Mouse (Mus musculus) embryonic stem cell, embryonic (primary cell): ENCODE measurements around the gene Jmjd8.

Experiments used
- CTCF ChIA-PET, 4 experiments: fragments of 300-600 bp in 2 of 4; fragments of 350-600 bp in 2 of 4; sonication (Branson Sonifier 250); formaldehyde crosslinking; loops; one replicate each; lab custom pipeline; 2022; ENCODE audit warnings: inconsistent platforms in 2 of 4; lab: Charles Lee
- POLR2A ChIA-PET, 4 experiments: fragments of 300-600 bp in 2 of 4; fragments of 350-600 bp in 2 of 4; sonication (Branson Sonifier 250); formaldehyde crosslinking; loops; one replicate each; lab custom pipeline; 2022; ENCODE audit warnings: antibody characterized with exemption in 4 of 4, inconsistent platforms in 1 of 4; lab: Charles Lee

Gene Jmjd8

GRCm38 (mm10) chr17:25828712-25829557, at the start of gene Jmjd8:
Jmjd8 (plus strand) TSS chr17:25828867.
- POLR2A ChIA-PET, result interaction anchor here (0.6 to 9.2 kb wide), 42 partner anchors 8 to 1412 kb away, joined by 3 to 114 read pairs (median 5); partner anchors contain the start of genes Rhbdl1 (in 3 of the 4), Rpusd1 (in 3 of the 4), Chtf18 (in 2 of the 4) and Gm20683 (in 2 of the 4)
- CTCF ChIA-PET, result interaction anchor here in 3 of 4 experiments (0.6 to 1.5 kb wide), 6 partner anchors 16 to 272 kb away, joined by 3 to 6 read pairs (median 4); partner anchors contain the start of genes Chtf18 (in 1 of the 3), Narfl (in 1 of the 3), Rhot2 (in 1 of the 3) and Rpusd1 (in 1 of the 3)

DNA sequence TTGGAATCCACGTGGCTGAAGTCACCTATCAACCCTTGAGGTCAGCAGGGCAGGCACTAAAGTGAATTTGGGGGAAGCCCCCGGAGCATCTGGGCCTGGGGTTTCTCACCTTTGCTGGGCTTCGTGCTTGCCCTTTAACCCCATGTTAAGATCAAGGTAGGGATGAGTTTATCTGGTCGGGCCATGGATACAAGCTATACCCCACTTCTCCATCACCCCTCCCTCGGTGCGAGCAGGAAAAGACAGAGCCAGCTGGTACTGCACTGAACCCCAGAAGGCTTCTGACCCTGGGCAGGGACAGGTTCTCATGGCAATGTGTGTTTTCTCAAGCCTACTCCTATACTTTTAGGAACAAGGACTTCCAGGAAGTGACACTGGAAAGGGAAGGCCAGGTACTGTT, 47.3 kb upstream of the Jmjd8 start:
- POLR2A ChIA-PET, result interaction anchor here in 3 of 4 experiments (0.6 to 3.1 kb wide), 21 partner anchors 8 to 65 kb away, joined by 3 to 14 read pairs (median 4); partner anchors contain the start of genes Chtf18 (in 2 of the 3), Fam173a (in 2 of the 3), Metrn (in 2 of the 3) and Narfl (in 2 of the 3)
- CTCF ChIA-PET, result interaction anchor here in 2 of 4 experiments (0.6 to 1.9 kb wide), 6 partner anchors 8 to 58 kb away, joined by 3 to 7 read pairs (median 3); partner anchors contain the start of genes Narfl (in 2 of the 2), Chtf18 (in 1 of the 2) and Rpusd1 (in 1 of the 2)

DNA sequence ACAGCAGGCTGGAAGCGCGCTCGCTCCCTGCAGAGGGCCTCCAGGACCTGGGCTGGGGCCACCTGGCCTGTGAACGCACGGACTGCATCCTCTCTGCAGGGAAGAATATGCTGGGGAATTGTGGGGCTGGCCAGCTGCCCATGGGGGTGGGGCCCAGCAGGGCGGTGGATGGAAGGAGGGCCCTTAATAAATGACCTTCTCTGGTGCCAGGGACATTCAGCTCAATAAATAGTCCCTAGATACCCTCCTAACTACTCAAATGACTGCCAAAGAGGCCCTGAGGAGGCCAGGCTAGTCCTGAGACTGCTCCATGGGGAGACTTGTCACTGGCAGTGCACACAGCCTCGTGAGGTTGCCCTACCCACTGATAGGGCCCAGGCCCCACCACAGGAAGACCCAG, 45.6 kb upstream of the Jmjd8 start:
- POLR2A ChIA-PET, result interaction anchor here in 3 of 4 experiments (1.1 to 3.1 kb wide), 9 partner anchors 9 to 67 kb away, joined by 3 to 14 read pairs (median 5); partner anchors contain the start of genes Narfl (in 2 of the 3), Chtf18 (in 1 of the 3), Gng13 (in 1 of the 3) and Rpusd1 (in 1 of the 3)
- CTCF ChIA-PET, result interaction anchor here in 1 of 4 experiments (1.1 kb wide), 1 partner anchor 19 kb away, joined by 4 read pairs; no protein-coding TSS in a partner anchor

DNA sequence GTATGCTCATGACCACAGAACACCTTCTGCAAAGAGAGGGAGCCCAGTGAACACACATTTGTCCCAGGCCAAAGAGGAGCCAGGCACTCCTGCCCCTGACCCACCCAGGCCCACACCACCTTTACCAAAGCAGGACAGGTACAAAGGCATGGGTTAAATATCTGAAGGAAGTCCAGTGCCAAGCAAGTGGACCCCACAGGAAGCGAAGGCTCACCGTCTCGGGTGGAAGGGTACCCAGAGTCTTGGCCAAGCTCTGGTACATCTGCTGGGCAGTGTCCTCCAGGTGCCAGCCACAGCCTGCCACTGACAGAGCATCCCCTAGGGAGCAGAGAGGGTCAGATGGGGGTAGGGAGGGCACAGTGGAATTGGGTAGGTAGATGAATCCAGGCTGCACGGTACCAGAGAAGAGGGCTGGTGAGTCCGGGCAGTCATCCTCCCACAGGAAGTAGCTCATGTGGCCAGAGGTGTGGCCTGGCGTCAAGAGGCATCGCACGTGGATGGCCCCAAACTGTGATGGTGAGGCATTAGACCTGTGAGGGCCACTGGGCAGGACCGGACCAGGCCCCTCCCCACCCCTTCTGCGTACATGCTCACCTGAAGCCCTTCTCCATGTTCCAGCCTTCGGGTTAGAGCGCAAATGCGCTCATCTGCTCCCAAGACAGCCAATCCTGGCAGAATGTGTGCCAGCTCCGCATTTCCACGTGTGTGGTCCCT, 44.6 kb upstream of the Jmjd8 start:
- POLR2A ChIA-PET, result interaction anchor here (1.0 to 3.1 kb wide), 15 partner anchors 8 to 68 kb away, joined by 3 to 25 read pairs (median 6); partner anchors contain the start of genes Narfl (in 4 of the 4), Metrn (in 3 of the 4), Chtf18 (in 1 of the 4) and Gng13 (in 1 of the 4)
- CTCF ChIA-PET, result interaction anchor here in 3 of 4 experiments (1.2 to 2.9 kb wide), 4 partner anchors 10 to 52 kb away, joined by 4 to 20 read pairs (median 8); partner anchors contain the start of gene Narfl (in 3 of the 3)

- ChIA-PET CTCF (interaction anchor here (0.6 to 2.9 kb wide), 16 partner anchors 9 to 660 kb away, joined by 3 to 20 read pairs (median 4); partner anchors contain the start of genes Narfl (in 3 of the 4), AC134908.4 (in 1 of the 4), Chtf18 (in 1 of the 4) and Metrn (in 1 of the 4)), POLR2A (interaction anchor here (0.6 to 3.3 kb wide), 39 partner anchors 8 to 380 kb away, joined by 3 to 25 read pairs (median 5); partner anchors contain the start of genes Narfl (in 4 of the 4), Metrn (in 3 of the 4), Rpusd1 (in 3 of the 4) and Chtf18 (in 2 of the 4))
Measured at GRCm38 (mm10) chr17:25785281-25785745, 43.4 kb upstream of the Jmjd8 start, which contains the start of gene Haghl. Haghl (minus strand) TSS chr17:25785673.

DNA sequence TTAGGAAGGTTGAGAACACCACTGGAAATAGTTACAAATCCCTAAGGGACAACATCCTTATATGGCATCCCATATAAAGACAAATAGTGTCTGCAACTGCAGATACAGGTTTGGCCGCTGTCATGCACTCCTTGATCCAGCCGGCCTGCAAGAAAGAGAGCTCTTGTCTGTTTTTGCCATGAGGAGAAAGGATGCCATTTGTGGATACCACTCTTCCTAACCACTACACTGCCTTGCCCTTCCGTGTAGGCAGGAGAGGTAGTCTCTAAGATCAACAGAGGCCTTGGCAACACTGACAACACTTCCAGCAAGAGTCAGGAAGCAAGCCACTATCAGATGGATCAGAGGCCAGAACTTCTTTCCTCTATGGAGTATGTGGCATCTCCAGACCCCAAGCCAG, 42.4 kb upstream of the Jmjd8 start, which contains the start of gene Ccdc78:
Gene Ccdc78, plus strand, starts transcription at position 301 of the 400 bp plus-strand sequence.
- CTCF ChIA-PET, result interaction anchor here in 2 of 4 experiments (1.0 to 2.9 kb wide), 3 partner anchors 13 to 62 kb away, joined by 3 to 20 read pairs (median 10); partner anchors contain the start of gene Narfl (in 1 of the 2)

DNA sequence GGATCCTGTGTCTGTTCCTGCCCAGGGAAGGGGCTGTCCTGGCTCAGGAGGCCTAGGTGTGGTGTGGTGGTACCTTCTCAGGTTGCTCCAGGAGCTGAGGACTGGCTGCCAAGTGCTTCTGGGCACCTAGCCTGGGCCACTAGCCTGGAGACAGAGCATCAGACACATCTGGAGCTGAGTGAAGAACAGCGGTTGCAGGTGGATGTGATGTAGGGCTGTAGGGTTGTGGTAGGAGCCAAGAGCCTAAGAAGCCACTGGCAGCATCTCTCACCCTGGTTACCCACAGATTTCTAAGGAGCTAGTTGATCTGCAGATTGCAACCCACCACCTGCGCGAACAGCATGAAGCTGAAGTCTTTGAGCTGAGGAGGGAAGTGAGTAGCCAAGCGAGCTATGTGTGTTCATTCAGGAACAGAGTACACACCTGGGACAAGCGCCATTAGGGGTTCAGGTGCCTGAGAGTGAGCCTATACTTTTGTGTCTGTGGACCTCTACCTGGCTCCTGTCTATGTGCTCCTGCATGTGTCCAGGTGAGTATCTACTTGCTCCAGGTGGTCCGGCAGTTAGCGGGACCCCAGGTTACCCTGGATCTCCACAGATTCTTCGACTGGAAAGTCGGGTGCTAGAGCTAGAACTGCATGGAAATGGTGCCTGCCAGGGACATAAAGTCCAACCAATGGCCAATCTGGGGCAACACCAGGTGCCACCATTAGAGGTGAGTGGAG, 41.7 kb upstream of the Jmjd8 start:
- ChIA-PET POLR2A (interaction anchor here in 3 of 4 experiments (0.6 to 3.3 kb wide), 7 partner anchors 10 to 65 kb away, joined by 3 to 23 read pairs (median 6); partner anchors contain the start of genes Metrn (in 2 of the 3), Chtf18 (in 1 of the 3), Jmjd8 (in 1 of the 3) and Rpusd1 (in 1 of the 3)), CTCF (interaction anchor here in 2 of 4 experiments (1.0 to 2.9 kb wide), 3 partner anchors 14 to 63 kb away, joined by 3 to 10 read pairs (median 3); partner anchors contain the start of gene Narfl (in 1 of the 2))

More for the DNA sequence above, 42.4 kb upstream of the Jmjd8 start, which contains the start of gene Ccdc78:
- POLR2A ChIA-PET, result interaction anchor here in 3 of 4 experiments (0.6 to 3.3 kb wide), 17 partner anchors 9 to 216 kb away, joined by 3 to 23 read pairs (median 6); partner anchors contain the start of genes Jmjd8 (in 2 of the 3), Metrn (in 2 of the 3), Chtf18 (in 1 of the 3) and Fbxl16 (in 1 of the 3)

DNA sequence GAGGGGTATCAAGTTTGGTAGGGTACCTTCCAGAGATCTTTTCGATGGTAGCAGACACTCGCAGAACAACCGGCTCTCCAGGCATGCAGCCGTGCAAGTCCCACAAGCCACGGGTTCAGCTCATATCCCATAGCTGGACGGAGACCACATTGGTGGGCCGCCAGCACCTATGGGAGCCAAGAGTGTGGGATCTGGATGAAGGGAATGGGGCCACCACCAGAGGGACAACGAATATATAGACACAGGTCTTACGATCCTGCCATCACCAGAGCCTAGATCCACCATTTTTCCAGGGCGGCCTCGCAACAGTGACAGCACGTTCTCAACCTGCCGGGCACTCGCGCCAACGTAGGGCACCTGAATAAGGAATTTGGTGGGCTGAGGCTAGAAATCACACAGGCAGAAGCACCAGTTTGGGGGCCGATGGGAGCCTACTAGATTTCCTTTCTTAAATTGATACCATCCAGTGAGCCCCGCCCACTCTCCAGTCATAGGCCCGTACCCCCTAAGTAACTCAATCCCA, 37.3 kb upstream of the Jmjd8 start:
- ChIA-PET CTCF (interaction anchor here (0.9 to 2.6 kb wide), 10 partner anchors 10 to 221 kb away, joined by 3 to 12 read pairs (median 4); partner anchors contain the start of gene Narfl (in 2 of the 4)), POLR2A (interaction anchor here in 3 of 4 experiments (0.6 to 3.1 kb wide), 31 partner anchors 8 to 343 kb away, joined by 3 to 16 read pairs (median 4); partner anchors contain the start of genes Stub1 (in 2 of the 3), Wdr24 (in 2 of the 3), Chtf18 (in 1 of the 3) and Fbxl16 (in 1 of the 3))

DNA sequence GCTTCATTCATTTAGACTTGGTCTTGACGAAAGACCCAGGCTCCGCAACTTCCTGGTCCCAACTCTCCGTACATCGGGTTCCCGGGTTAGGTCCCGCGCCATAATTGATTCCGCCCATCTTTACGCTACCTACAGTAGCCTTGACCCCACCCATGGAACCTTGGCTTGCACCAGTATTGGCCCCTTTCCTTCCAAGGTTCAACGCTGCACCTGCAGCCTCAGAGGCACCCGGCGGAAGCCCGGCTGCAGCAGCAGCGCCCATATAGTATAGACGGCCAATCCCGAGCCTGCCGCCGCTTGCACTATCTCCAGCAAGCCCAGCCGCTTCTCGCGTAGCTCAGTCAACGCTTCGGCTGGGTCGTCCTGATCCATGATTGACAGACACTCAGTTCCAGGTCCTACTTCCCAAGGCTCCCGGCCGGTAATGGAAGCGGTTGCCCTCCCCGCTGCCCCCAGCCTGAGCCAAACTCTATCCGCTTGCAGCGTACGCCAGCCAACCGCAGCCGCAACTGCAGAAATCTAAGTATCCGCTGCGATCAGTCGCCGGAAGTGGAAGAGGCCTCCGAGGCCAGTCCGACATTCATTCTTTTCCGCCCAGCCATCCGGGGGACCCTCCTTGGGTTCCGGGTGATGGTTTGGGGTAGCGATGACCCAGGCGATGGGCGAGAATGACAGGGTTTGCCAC, 36.7 kb upstream of the Jmjd8 start:
- CTCF ChIA-PET, result interaction anchor here in 3 of 4 experiments (0.6 to 2.6 kb wide), 11 partner anchors 8 to 220 kb away, joined by 3 to 12 read pairs (median 4); partner anchors contain the start of gene Narfl (in 2 of the 3)

DNA sequence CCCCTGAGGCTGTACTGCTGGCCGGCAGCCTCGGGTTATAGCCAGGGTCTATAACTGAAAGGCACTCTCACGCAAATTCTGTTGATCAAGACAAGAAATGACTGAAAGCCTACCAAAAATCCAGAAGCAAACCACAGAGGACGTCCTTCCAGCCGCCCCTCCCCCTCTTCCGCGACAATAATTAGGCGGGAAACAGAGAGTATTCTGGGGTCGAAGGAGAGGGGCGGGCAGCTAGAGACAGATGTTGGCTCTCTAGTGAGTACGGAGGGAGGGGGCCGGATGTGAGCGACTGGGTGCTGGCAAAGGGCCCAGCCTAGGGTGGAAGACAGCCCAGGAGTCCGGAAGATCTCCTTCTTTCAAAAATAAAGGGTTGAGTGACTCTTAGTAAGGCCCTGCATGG, 36.1 kb upstream of the Jmjd8 start, which contains the start of gene Fam173a:
Gene Fam173a, minus strand, starts transcription at position 287 of the 400 bp plus-strand sequence.
- CTCF ChIA-PET, result interaction anchor here in 3 of 4 experiments (0.6 to 2.6 kb wide), 8 partner anchors 7 to 220 kb away, joined by 3 to 12 read pairs (median 4); partner anchors contain the start of gene Narfl (in 2 of the 3)

More for the DNA sequence above, 36.7 kb upstream of the Jmjd8 start:
- POLR2A ChIA-PET, result interaction anchor here in 3 of 4 experiments (0.6 to 3.1 kb wide), 29 partner anchors 9 to 225 kb away, joined by 3 to 16 read pairs (median 4); partner anchors contain the start of genes Stub1 (in 3 of the 3), Chtf18 (in 1 of the 3), Fbxl16 (in 1 of the 3) and Nhlrc4 (in 1 of the 3)

DNA sequence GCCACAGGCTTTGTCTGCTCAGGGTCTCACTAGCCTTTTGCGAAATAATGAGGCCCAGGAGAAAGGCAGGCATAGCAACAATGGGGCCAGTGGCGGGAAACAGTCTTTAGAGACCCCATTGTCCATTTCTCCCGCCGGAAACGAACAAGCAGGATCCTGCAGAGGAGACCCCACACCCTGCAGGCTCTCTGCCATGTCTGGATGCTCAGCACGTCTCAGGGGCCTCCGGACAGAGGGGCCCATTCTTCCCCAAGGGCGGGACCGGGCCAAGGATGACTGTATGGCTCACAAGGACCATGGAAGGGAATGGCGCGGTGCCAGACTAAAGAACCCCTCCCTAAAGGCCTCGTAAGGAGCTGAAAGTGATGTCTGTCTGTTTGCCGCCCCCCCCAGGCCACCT, 34.5 kb upstream of the Jmjd8 start:
- ChIA-PET CTCF (interaction anchor here in 3 of 4 experiments (0.8 to 1.3 kb wide), 4 partner anchors 9 to 70 kb away, joined by 3 to 5 read pairs (median 4); partner anchors contain the start of genes Haghl (in 2 of the 3) and Fbxl16 (in 1 of the 3)), POLR2A (interaction anchor here in 3 of 4 experiments (0.9 to 4.7 kb wide), 12 partner anchors 19 to 81 kb away, joined by 3 to 36 read pairs (median 6); partner anchors contain the start of genes Stub1 (in 3 of the 3), Chtf18 (in 2 of the 3), Rpusd1 (in 2 of the 3) and Gng13 (in 1 of the 3))

More for the DNA sequence above, 36.1 kb upstream of the Jmjd8 start, which contains the start of gene Fam173a:
- POLR2A ChIA-PET, result interaction anchor here (0.6 to 3.1 kb wide), 22 partner anchors 8 to 225 kb away, joined by 3 to 16 read pairs (median 4); partner anchors contain the start of genes Chtf18 (in 2 of the 4), Rpusd1 (in 2 of the 4), Stub1 (in 2 of the 4) and Nhlrc4 (in 1 of the 4)

GRCm38 (mm10) chr17:25794998-25795397, 33.7 kb upstream of the Jmjd8 start:
- CTCF ChIA-PET, result interaction anchor here in 3 of 4 experiments (0.6 to 1.3 kb wide), 7 partner anchors 9 to 71 kb away, joined by 3 to 9 read pairs (median 4); partner anchors contain the start of genes Haghl (in 2 of the 3) and Fbxl16 (in 1 of the 3)
- POLR2A ChIA-PET, result interaction anchor here in 3 of 4 experiments (0.9 to 4.7 kb wide), 16 partner anchors 10 to 81 kb away, joined by 3 to 36 read pairs (median 5); partner anchors contain the start of genes Stub1 (in 3 of the 3), Chtf18 (in 2 of the 3), Rpusd1 (in 2 of the 3) and Gng13 (in 1 of the 3)

DNA sequence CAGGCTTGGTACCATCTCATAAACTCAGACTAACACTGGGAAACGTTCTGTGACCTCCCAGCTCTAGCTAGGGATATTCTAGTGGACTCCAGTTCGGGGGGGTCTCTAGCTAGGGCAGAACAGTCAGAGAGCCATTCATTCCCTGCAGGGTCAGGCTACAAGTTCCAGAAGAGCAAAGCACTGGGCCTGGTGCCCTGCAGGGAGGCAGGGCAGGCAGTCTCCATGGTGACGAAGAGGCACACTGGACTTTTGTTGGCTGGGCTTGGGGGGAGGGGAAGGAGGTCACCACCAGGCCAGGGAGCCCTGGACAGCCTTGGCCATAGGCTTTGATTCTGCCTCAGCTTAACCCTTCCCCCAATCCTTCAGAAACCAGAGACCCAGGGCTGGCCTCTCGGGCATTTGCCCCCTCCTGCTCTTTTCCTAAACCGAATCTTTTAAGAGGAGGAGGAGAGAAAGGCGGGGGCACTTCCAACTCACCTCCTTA, 33.0 kb upstream of the Jmjd8 start, which contains the start of gene AC134908.4:
Gene AC134908.4, minus strand, starts transcription at position 51 of the 484 bp plus-strand sequence.
- ChIA-PET CTCF (interaction anchor here in 3 of 4 experiments (0.6 to 1.3 kb wide), 4 partner anchors 9 to 246 kb away, joined by 3 to 5 read pairs (median 4); partner anchors contain the start of gene Haghl (in 1 of the 3)), POLR2A (interaction anchor here in 3 of 4 experiments (0.6 to 4.7 kb wide), 17 partner anchors 10 to 78 kb away, joined by 3 to 36 read pairs (median 5); partner anchors contain the start of genes Chtf18 (in 2 of the 3), Haghl (in 2 of the 3), Rpusd1 (in 2 of the 3) and Stub1 (in 2 of the 3))
